Mouse (Mus musculus) heart, postnatal 10 days (tissue): ENCODE results near the gene Mdfic. TPM values are rescaled to one million over a fixed set of nuclear protein-coding genes. Genes with fewer than 3 reads are reported as not detected.

Experiments
- DNase-seq, 2 experiments: peaks; one replicate each; pipeline ENCODE4 v3.0.0; 2021
- intact Hi-C: fragments of 180-260 bp; cut with DNase I; formaldehyde crosslinking; loops from one replicate; pipeline ENCODE4 v1.15.1; 2025
- total RNA-seq, 2 experiments: library from RNA; stranded (reverse); gene quantifications; 2 replicates each; pipeline ENCODE4 v1.2.3; 2021

Gene Mdfic
- total RNA-seq, 2 experiments from 2014 or later = 23.1 to 26.2 TPM

- DNase-seq = no peak
- intact Hi-C loops = no loop called here
These were observed 18.0 kb downstream of the Mdfic start for GRCm38 (mm10) chr6:15738331-15738943.

DNA sequence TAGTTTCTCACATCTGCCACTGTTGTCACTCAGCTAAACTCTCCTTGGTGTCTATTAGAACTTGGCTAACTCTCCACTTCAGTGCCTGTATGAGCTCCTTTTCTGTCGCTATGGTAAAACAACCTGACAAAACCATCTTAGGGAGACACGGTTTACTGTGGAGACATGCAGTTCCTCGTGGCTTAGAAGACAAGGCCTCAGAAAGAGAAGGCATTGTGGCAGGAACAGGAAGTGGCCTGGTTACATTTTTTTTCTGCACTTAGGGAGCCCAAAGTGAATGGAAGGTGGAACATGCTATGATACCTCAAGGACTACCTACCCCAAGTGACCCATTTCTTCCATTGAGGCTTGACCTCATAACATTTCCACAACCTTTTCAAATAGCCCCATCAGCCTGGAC lies 18.7 kb downstream of the Mdfic start:
- no peak for DNase-seq
- intact Hi-C loops = no loop called here

DNA sequence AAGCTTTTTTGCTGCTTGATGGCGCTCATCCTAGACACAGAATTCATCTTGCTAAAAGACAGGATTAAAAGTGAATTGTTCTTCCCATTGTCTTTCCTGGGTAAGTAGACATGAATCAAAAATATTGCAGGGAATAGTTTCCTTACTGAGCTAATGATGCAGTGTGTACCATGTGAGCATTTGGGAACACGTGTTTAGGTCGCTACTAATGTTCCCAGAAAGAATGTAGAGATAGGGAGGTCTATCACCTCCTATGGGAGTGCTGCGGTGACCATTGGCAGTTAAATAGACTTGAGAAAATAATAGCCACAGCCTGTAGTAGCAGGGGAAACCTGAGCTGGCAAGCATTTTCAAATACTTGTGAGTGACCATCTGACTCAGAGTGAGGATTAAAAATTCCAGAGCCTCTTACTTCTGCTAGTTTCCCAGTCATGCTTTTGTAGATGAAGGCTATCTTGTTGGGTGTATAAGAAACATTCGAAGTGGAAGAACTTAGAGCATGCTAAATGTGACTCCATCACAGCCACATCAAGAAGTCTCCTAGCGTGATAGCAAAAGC lies 22.2 kb downstream of the Mdfic start:
- no peak for DNase-seq
- intact Hi-C loops = no loop called here

DNA sequence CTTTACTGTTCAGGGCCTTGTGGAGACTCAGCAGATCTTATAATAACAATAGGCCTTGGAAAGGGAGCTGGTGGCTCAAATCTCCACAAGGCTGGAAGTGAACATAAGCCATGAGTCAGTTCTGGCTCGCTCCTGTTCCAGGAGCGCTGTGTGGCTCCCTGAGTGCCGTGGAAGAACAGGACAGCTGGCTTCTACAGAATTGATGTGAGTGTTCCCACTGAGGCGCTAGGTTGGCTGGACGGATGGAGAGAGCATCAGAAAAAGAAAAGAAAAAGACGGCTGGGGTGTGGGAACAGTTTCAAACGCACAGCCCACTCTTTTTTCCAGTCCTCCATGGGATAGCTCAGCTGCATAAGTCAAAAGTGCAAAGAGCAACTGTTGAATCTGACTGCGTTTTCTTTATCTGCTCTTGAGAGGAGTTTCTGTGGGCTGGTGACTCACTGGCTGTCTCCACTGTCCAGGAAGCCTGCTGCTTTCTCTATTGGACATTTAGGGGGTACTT lies 22.9 kb downstream of the Mdfic start:
- DNase-seq = peak; percentile 61 to 67
- intact Hi-C loops = no loop called here

- intact Hi-C loops = loop anchor here (2.0 kb wide), 1 partner anchor 19 kb away; no protein-coding TSS in a partner anchor
- no peak for DNase-seq
These were observed 23.3 kb downstream of the Mdfic start for GRCm38 (mm10) chr6:15743793-15744192.

DNA sequence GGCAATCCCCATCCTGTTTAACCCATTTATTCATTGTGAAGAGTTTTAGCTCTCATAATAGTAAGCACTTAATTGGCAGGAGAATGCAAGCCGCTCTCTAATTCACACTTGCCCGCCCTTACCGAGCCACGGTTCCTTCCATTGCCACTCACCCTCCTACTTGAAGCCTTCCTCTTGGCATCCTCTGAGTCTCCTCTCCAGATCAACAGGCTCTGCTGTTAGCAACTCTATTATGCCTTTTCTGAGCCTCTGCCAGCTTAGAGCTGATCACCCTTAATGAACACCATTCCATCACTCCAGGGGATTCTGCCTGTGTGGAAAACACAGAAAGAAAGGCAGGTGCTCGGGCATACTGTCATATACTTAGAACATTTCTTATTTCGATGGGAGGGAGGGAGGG lies 24.9 kb downstream of the Mdfic start:
- intact Hi-C loops = loop anchor here (2.0 kb wide), 1 partner anchor 17 kb away; no protein-coding TSS in a partner anchor
- no peak for DNase-seq

GRCm38 (mm10) chr6:15745891-15746290 lies 25.4 kb downstream of the Mdfic start:
- intact Hi-C loops = loop anchor here (2.0 kb wide), 1 partner anchor 17 kb away; no protein-coding TSS in a partner anchor

GRCm38 (mm10) chr6:15747396-15748155 lies 27.1 kb downstream of the Mdfic start:
- intact Hi-C loops = no loop called here
- no peak for DNase-seq

More at GRCm38 (mm10) chr6:15745891-15746290, 25.4 kb downstream of the Mdfic start:
- DNase-seq = no peak

GRCm38 (mm10) chr6:15748236-15748635 lies 27.8 kb downstream of the Mdfic start:
- no peak for DNase-seq
- intact Hi-C loops = no loop called here

DNA sequence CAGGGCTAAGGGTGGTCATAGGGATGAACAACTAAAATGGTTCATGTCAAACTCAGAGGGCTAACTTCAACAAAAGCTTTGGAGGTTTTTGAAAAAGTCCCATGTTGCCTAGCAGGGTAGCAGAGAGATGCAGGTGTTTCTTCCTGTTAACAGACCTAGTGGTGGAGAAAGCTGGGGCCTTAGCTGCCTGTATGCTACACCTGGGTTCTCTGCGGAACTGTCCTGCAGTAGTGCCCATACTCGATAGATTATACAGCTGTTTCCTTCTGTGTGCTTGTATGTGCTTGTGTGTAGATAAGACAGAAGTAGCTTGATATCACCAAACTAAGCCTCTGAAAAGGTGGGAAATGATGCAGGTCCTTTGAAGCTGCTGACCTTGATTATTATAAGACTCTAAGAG lies 28.5 kb downstream of the Mdfic start:
- no peak for DNase-seq
- intact Hi-C loops = no loop called here

- DNase-seq = no peak
- intact Hi-C loops = no loop called here
These were observed 29.6 kb downstream of the Mdfic start for GRCm38 (mm10) chr6:15750101-15750500.

- DNase-seq = no peak
- intact Hi-C loops = no loop called here
These were observed 30.9 kb downstream of the Mdfic start for GRCm38 (mm10) chr6:15751375-15751774.

DNA sequence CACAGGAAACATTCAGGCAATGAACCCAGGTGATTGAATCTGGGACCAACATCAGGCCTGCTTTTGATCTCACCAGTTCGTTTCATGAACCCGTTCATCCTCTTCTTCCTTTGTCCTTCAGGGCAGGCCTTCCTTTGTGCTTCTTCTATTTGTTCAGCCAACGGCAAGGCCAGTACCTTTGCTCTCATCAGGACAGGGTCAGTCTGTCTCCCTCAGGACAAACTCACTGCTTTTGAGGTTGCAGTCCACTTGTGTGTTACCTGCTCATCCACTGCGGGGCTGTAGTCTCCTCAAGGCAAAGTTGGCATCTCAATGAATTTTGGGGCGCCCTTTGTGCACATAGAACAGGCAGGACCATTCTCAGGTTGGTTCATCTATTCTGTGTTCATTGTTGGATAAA lies 31.7 kb downstream of the Mdfic start:
- DNase-seq = no peak
- intact Hi-C loops = no loop called here

DNA sequence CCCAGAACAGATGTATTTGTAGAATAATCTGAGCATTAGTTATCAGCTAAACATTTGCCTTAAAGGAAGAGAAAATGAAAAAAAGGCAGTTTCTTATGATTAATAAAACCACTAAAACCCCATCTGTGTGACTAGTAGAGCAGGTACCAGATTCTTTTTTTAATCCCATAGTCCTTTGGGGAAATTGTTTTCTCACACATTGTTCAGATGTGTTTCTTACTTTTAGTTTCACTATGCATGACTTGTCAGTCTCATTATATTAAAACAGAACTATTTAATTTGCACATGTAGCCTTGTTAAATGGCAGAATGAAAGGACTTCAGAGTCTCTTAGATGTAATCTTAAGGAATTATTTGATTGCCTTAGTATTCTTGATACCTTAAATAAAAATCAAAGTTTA lies 32.7 kb downstream of the Mdfic start:
- DNase-seq = no peak
- intact Hi-C loops = no loop called here

DNA sequence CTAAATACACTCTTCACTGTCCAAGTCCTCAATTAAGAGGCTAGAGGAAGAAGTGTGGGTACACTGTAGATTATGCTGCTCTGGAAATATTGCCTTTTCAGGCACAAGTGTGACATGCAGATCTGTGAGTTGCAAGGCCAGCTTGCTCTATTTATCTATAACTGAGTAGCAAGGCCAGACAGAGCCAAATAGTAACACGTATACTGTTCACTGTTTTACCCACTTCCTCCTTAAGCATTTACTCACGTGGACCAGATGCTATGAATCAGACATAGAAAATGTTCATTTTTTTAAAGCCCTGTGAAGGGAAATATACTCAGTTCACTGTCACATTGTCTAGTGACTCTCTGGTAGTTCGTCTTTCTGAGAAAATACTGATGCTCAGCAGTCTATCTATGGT lies 37.9 kb downstream of the Mdfic start:
- intact Hi-C loops = no loop called here
- no peak for DNase-seq

GRCm38 (mm10) chr6:15760750-15761149 lies 40.3 kb downstream of the Mdfic start:
- intact Hi-C loops = no loop called here
- DNase-seq = no peak

DNA sequence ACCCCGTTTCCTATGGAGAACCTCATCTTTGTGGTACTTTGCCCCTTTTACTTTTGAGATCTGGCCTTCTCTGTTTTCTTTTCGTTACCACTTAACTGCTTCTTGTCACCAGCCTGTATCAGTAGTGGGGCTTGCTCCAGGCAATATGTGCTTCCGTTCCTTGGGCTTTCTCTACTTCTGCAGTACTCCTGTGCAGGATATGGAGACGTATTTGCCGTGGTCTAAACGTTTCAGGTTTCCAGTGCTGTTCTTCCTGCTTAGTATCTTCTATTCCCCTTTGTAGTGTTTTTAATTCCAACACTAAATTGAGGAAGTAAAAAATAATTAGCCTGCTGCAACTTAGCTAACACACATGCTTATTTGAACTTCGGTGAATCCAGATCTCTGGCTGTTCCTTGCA lies 43.6 kb downstream of the Mdfic start:
- intact Hi-C loops = no loop called here

DNA sequence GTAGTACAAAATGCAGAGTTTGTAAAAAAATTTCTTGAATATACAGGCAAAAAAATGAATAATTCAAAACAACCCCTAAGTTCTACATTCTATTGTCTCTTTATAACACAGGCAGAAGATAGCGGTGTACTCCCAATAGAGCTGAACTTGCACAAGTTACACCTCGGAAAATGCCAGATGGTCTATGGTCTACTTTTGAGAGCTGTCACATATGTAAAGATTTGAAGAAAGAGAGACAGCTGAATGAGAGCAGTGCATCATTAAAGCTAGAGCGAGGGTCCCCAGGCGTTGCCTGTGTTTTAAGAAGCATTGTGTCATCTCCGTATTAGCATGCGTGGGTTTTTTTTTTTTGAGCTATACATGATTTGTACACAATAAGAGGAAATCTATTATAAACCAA lies 47.0 kb downstream of the Mdfic start:
- no peak for DNase-seq
- intact Hi-C loops = no loop called here

More for the DNA sequence above, 43.6 kb downstream of the Mdfic start:
- no peak for DNase-seq

- intact Hi-C loops = no loop called here
- DNase-seq = peak; percentile 49 to 63
These were observed 49.7 kb downstream of the Mdfic start for GRCm38 (mm10) chr6:15770128-15770527.

- intact Hi-C loops = no loop called here
- DNase-seq = peak in 1 of 2 experiments; percentile 26
These were observed 56.6 kb downstream of the Mdfic start for GRCm38 (mm10) chr6:15777070-15777469.

DNA sequence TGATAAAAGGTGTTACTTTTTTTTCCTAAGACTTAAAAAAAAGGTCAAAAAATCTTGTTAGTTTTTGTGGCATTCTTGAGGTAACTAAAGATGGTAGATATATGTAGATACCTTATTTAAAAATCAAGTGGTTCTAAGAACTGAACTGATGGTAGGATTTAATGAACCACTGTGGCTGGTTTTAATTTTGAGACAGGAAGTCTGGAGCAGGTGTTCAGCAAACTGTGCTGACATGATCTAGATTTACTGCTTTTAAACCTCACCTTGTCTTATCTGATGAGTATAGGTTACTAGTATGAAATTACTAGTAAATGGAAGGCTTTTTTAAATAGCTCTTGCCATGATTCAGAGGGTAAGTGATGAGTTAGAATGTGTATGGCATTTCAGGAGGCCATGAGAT lies 59.7 kb downstream of the Mdfic start:
- DNase-seq = no peak
- intact Hi-C loops = no loop called here

- intact Hi-C loops = no loop called here
These were observed 60.2 kb downstream of the Mdfic start for GRCm38 (mm10) chr6:15780688-15781087.

More at GRCm38 (mm10) chr6:15780688-15781087, 60.2 kb downstream of the Mdfic start:
- no peak for DNase-seq
